Mouse (Mus musculus) ovary, postnatal 36 days (tissue): ENCODE results near the gene Rnf113a2.

Source experiments
- DNase-seq: peaks from one replicate; pipeline ENCODE4 v3.0.0; 2022; ENCODE audit warnings: low spot score, mixed read lengths

Gene Rnf113a2

DNA sequence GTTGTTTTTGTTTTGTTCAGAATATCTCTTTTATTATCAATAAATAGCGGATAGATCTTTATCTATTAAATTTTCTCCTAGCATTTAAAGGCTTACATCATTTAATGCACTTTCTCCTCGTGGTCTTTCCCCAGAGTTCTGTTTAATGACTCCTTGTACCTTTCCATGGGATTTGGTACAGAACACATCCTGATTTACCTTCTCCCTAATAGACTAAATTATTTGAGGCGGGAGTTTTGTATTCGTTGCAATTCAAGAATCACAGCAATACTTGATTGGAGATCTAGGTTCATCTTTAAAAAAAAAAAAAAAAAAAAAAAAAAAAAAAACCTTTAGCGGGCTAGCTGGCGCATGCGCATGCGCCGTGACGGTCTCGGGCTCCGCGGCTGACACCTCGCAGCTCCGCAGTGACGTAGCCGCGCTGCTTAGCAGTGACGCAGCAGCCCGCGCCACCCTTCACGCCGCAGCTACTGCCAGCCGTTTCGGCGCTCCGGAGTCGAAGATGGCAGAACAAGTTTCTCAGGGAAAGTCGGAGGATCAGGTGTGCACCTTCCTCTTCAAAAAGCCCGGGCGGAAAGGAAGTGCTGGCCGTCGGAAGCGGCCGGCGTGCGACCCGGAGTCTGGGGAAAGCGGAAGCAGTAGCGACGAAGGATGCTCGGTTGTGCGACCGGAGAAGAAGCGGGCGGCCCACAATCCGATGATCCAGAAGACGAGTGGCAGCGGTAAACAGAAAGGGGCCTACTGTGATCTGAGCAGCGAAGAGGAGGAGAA is at the start of gene Rnf113a2:
Gene Rnf113a2, plus strand, starts transcription at position 363 of the 771 bp plus-strand sequence.
- peak; percentile 80 for DNase-seq

DNA sequence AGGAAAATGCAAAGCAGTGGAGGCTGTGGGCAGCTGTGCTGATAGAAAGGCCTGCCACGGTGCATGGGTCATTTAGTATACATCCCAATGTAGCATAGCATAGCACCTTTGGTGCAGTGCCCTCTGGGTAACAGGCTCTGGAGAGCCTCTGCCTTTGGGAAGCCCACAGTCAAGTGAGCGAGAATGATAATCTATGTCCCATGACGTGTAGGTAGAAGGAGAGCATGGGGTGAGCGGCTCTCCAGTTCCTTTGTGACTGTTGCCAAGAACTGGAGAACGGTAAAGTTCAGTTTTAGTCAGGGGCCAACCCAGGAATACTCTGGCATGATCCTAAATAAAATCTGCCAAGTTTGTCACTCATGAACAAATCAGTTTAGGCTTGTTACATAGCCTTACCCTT is 45.3 kb upstream of the Rnf113a2 start:
- DNase-seq = no peak

DNA sequence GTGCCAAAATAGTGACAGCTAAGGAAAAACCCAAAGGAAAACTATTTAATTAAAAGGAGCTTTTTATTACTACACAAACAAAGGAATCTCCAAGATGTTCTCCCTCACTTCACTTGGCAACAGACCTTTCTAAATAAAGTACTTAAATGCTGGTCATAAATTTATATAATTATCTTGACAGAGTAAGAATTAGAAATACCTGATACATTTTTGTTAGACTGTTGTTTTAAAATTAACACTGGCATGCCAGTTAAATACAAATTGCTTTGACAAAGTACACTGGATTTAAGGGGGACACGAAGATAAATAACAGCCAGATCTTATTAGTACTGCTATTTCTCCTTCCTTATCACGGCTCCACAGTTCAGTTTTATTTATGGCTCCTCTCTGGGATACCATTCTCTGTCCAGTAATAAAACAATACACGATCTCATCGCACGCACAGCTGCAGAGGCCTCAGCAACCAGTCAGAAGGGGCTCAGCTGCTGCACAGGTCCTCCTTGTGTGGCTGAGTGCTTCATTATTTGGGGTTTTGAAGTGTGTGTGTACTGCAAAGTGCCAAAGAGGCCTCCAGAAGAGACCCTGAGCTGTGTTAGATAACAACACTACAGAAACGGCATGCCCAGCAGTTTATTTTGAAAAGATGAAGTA is 43.0 kb upstream of the Rnf113a2 start:
- no peak for DNase-seq

DNA sequence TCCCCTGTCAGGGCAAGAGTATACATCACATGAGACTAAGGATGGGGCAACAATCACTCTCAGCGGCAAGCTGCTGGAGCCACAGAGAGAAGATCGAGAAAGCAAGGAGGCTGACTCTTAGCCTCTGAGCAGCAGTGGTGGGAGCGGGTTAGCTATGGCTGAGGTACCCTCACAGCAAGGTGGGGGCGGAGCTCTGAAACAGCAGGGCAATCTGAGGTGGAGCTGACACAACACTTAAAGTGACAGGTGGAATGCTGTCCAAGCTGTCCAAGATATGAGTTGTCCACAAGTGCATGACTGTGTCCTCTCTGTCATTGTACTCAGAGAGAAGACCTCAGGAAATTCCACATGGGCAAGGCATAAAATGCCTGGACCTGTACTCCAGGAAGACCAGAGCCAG is 34.6 kb upstream of the Rnf113a2 start:
- no peak for DNase-seq

DNA sequence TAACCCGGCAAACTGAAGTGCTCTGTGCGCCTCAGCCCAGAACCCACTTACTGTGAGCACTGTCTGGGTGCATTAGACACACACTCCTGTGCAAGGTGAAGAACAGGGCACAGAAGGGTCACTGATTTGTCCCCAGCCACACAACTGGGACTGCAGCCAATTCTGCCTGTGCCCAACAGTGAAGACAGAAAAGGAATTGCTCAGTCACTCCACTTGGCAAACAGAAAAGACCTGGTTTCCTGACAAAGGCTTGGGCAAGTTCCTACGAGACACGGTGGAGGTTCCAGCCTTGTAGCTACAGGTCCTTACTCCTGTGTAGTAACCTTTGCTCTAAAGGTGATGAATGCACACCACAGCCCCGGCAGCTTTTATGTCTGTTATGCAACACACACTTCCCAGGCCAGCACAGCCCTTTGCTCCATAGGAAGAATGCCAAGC is 32.3 kb upstream of the Rnf113a2 start:
- peak; percentile 25 for DNase-seq

DNA sequence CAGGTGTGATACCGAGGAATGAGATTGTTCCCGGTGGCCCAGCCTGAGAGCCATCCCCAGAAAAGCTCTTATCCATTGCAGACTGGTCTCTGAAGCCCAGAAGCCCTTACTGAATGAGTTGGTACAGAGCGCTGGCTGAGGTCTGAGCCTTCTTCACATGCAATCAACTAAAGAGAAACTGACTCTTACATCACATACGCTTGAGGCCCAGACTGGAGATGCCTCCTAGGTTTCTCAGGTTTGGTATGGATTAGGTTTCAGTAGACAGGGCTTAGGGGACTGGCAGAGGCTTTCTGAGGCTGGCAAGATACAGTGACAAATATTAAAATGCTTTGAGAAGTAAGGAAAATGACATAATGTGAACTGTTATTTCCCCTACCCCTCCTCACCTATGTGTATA is 31.6 kb upstream of the Rnf113a2 start:
- DNase-seq = no peak

DNA sequence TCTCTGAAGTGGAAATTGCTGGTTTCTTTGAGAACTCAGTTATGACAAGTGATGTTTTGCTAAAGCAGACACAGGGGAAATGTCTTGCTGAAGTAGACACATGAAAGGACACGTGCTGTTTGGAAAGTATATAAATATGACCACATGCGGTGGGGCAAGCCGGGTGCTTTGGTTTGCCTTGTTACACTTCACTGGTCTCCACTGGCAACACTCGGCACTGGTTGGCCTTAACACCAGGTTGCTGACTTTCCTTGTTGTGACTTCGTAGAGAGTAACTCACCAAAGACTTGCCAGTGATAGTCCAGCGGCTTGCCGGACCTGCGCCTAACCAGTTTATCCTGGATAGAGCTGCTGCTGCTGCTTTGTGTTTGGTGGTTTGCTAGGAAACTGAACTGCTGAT is 28.9 kb upstream of the Rnf113a2 start:
- DNase-seq = no peak

DNA sequence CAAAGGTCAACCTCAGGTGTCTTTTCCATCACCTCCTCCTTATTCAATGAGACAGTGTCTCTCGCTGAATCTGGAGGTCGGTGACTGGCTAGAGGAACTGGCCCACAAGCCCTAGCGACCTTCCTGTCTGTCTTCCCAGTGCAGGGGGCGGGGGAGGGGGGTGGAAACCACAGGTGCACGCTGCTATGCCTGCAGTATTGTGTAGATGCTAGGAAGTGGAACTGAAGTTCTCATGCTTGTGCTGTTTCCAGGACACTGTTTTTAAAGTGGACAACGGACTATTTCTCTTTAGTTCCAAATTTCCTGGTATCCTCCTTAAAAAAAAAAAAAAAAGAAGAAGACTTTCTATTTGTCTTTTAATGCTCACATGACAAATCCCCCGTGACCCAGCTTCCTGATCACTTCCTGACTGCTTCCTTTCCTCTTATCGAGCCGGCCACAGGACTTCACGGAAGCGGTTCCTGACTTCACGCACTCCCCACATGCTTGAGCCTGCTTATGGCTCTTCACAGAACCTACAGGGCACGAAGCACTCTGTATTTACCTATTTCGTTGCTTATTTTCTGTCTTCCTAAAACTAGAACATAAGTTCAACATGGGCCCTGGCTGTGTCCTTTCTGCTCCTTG is 28.1 kb upstream of the Rnf113a2 start:
- DNase-seq = no peak

DNA sequence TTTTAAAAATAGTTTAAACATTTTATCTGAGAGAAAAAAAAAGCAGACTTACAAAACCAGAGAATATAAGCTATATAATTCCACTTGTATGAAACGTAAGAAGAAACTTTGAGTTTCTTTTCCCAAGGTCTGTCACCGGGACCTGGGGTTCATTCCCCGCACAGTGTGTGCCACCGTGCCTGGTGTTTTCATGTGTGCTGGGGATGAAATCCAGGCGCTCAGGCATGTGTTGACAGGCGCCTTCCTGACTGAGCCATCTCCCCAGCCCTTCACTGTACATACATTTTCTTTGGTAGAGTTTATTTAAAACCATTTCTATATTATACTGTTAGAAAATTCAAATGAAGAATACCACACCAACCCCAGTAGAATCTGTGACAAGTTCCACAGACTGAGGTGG is 26.7 kb upstream of the Rnf113a2 start:
- no peak for DNase-seq

DNA sequence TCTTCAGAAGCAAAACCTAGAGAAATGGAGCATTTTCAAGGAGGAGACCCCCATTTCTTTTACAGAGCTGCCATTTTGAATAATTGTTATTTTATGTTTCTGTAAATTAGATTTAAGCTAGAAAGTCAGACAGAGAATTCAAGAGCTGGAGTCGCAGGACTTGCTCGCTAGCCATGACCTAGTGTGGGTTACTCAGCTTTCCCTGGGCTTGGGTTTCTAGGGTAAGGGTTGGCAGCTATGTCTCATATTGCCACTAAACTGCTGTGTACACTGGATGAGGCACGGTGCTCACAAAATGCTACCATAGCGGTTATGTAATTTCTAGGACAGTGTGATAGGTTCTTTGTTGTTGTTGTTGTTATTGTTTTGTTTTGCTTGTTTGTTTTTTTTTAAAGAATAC is 24.3 kb upstream of the Rnf113a2 start:
- no peak for DNase-seq

DNA sequence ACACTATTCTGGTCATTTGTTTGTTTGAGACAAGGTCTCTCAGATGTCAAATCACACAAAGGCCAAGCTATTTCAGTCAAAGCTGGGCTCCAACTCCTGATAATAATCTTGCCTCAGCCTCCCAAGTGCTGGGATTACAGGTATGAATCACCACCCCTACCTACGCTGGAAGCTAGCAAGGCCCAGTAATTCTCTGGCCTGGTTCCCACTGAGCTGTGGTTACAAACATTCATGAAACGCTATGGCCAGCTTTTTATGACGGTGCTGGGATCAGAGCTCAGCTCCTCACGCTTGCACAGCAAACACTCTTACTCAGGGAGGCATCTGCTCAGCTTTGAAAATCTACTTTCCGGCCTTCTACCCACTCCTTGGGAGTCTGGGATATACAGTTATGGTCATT is 23.1 kb upstream of the Rnf113a2 start:
- DNase-seq = no peak

DNA sequence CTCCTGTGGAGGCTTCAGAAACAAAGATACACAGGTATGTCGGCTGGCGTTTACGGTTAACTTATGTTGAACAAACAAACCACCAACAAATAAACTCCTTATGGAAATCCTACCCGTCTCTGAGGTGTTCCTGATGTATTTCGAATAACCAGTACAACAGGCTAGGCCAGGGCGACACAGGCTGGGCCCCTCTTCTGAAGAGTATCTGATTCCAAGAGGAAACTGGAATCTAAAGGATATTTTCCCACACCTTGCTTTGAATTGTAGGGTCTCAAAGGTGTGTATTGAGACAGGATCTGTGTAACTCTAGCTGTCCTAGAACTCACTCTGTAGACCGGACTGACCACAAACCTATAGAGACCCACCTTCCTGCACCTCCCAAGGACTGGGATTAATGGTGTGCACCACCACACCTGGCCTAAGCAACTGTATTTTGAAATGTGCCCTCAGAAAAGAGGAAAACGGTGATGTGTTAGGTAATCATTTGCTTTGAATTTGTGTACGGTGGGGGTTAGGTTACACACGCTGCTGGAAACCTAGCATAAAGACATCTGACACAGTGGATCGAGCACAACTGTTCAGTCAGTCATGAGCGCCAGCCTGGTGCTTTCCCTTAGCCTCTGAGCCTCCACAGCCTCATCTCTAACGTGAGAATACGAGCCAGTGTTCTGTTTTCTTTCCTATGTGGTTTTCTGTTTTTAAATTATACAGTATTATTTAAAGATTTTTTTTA is 19.9 kb upstream of the Rnf113a2 start:
- DNase-seq = no peak

DNA sequence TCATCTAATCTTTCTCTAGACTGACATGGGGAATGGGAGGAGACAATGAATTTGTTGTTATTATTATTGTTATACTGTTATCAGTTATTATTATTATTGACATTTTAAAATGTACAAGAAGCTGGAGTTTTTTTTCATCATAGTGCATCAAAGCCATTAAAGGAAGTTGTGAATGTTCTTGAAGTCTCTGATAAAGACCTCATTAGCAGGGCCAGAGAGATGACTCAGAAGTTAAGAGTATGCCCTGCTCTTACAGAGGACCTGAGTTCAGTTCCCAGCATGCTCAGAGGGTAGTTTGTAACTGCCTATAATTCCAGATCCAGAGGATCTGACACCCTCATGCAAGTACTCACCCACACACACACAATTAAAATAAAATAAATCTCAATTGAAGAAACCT is 19.3 kb upstream of the Rnf113a2 start:
- DNase-seq = no peak

DNA sequence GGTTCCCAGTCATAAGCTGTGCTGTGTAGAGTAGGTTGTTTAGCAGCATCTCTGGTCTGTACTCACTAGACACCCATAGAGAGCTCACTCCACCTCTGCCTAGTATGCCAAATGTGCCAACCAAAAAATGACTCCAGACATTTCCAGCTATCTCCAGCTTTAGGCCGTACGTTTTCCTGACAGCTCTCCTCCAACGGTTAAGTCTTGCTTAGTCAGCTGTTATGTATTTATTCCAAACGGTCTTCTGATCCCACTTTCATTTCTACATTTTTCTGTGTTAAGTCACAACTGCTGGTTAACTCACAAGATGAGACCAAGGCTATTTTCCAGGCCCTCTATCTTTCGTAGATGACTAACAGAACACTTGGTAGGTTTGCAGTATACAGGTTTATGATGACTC is 18.4 kb upstream of the Rnf113a2 start:
- DNase-seq = no peak

DNA sequence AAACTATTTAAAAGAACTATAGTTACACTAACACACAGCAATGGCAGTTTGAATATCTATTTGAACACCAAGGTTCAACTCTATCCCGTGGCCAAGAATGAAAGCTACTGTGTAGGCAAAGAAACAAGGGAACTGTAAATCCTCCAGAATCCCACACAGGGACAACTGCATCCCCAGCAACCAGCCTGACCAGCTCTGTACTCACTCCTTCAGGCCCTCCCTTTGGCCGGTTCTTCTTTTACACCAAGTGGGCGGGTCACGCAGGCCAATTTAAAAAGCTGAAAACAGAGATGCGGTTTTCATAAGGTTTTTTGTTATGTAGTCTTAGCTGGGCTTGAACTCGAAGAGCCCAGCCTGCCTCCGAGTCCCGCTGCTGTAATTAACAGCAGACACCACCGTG is 17.9 kb upstream of the Rnf113a2 start:
- DNase-seq = no peak

DNA sequence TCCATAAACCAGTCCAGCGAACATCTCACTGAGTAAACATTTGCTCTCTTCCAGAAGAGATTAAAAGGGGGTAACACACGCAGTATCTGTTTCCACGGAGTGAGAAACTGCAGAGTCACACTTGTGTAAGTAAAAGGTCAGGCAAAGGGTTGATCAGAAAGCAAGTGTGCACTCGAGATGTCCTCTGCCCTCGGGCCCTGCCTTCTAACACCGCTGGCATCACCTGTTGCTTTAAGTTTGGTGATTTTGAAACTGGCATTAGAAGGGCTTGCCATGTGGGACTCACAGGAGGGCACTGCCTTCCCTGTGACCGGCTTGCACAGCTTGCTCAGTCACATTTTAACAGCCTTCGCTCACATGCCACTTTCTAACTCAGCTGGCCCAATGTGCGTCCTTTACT is 17.3 kb upstream of the Rnf113a2 start:
- DNase-seq = no peak

DNA sequence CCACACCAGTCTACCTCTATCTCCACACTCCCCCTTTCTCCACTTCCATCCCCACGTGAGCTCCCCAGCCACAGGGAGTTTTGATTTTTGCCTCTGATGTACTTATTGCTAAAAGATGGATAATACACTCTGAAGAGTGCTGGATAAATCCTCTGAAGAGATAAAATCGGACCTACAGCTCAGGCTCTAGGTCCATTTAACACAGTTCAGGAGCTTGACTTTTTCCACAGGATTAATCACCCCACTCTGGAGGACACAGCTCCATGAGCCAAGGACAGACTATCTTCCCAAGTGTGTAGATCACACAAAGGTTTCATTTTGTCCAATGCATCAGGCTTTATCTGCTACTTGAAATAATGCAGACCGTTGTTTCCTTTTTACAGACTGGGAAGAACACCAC is 16.9 kb upstream of the Rnf113a2 start:
- DNase-seq = no peak

DNA sequence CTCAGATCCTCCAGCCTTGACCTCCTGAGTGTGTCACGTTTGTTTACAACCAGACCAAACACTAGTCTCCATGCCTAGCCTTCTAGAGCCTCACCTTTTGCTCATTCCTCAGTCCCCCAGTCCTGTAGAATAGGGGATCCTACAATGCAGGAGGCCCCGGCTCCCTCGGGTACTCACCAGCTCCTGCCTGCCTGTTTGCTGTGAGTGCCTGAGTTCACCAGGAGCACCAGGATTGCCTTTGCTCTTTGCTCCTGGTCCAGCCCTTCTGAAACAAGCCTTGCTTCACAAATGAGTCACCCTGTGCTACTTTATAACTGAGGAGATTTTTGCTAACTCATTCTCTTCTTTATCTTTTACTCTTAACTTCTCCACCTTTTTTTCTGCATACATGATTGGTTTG is 16.3 kb upstream of the Rnf113a2 start:
- no peak for DNase-seq

DNA sequence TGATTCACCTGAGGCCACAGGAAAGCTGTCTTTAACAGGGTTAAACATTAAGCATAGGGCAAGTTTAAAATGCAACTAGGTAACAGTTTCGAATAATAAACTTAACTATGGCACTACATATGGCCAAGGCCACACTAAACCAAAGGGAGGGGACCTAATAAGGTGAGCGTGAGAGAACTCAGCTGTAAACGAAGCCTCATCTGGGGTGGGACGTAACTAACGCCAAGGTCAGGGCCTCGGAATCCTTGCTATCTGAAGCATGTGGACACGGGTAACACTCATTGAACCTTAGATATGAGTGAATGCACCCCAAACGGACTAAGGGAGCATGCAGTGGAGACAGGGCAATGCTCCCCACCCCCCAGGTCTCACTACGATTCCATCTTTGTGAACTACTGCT is 14.1 kb upstream of the Rnf113a2 start:
- no peak for DNase-seq

DNA sequence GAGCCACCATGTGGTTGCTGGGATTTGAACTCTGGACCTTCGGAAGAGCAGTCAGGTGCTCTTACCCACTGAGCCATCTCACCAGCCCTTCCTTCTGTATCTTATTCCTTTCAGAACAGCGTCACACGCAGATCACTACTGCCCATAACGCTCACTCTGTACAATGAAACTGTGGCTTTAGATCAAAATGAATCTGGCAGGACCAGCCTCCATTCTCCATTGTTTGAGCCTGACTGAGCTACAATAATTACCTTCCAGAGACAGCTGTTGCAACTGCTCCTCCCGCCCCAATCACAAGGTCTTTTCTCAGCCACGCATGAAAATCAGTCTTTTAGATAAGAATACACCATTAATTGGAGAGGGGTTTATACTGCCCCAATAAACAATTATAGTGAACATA is 12.5 kb upstream of the Rnf113a2 start:
- DNase-seq = no peak

DNA sequence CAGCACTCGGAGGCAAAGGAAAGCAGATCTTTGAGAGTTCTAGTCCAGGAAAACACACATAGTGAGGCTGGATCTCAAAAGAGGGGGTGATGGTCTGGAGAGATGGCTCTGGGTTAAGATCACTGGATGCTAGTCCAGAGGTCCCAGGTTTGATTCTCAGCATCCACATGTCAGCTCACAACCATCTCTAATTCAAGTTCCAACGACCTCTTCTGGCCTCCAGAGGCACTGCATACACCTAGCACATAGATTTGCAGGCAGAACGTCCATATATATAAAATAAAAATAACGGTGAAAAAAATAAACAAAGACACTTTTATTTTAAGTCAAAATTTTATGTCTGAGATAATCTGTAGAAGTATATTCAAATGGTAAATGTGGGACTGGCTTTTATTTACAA is 9.7 kb upstream of the Rnf113a2 start:
- DNase-seq = no peak

DNA sequence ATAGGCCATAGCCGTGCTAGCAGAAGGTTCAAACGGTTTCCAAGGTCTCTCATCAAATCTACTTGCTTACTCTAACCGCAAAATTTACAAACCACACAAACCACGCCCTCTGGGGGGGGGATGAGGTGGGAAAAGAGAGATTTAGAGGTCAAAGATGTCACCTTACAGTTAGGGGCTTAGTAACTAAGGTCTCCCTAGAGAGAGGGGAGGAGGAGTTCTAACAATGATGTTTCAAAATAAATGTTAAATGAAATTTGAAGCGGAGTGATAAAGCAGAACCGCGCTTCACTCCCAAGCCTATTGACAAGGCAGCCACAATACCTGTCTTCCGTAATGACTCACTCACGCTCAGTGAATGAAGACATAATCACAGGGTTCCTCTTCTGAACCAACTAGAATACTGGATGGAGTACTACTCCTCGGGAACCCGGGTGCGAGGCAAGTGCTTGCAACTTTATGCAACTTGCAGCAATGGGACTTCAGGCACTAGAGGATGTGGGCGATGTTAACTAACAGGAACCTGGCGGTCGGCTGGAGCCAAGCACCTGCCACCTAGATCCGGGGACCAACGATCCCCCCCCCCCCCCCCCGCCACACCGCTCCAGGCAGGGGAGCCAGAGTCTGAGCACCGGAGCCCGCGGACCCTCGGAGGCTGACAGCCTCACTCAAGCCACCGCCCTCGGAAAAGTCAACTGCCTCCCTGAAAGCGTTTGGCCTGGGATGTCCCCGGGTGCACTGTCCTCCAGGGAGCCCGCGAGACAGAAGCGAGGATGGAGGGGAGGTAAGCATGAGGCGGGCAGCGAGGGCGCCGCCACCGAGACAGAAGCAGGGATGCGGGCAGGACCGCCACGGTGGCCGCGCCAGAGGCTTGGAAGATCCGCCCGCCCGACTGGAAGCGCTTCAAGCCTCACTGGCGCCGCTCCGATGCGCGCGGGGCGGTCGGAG is 8.8 kb upstream of the Rnf113a2 start:
- no peak for DNase-seq
